Mouse (Mus musculus): ENCODE data around the gene Arr3. TPM values are rescaled to one million over a fixed set of nuclear protein-coding genes. Genes with fewer than 3 reads are reported as not detected.

Arr3 gene
- total and polyA plus RNA-seq, 2 experiments from 2014 or later, result not detected

DNA sequence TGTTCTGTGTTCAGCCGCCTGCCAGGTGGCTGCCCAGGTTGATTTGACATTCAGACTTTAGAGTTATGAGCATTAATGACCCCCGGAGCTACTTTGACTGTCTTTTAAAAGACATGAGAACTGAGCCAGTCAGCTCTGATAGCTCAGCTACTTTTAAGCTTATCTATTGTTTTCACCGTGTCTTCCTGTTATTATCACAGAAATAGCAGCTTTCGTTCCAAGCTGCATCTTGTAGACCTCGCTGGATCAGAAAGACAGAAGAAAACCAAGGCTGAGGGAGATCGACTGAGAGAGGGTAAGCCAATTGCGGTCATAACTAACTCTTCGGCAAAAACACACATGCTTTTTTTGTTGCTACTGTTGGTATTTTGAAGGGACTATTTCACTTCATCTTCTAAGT is 33.2 kb downstream of the Arr3 start:
- ATAC-seq, result no peak

DNA sequence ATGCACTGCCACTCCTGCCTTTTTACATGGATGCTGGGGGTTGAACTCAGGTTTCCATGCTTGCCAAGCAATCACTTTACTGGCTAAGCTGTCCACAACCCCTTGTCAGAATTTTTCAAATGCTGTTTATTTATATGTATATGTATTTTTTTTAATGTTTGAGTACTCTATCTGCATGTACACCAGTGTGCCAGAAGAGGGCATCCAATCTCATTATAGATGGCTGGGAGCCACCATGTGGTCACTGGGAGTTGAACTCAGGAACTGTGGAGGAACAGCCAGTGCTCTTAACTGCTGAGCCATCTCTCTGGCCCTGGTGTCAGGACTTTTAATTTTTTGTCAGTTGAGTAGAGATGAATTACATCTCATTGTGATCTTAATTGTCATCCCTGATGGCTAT is 47.6 kb downstream of the Arr3 start:
- no peak for TF ChIP-seq CTCF (IDR thresholded peaks at IDR 0.05; ENCODE audit: low read depth)
- ATAC-seq (no peak), DNase-seq (ENCODE audit: low spot score) (no peak)

More for the DNA sequence above, 33.2 kb downstream of the Arr3 start:
- Histone ChIP-seq H3K36me3 (ENCODE audit: insufficient read depth, low read length) (no peaks in the 10 kb centered on the region), H3K4me1 (ENCODE audit: insufficient read depth, low read length) (no peaks in the 10 kb centered on the region), H3K27me3 (ENCODE audit: insufficient read depth, low read length) (no peaks in the 10 kb centered on the region), H3K9me3 (ENCODE audit: low read length) (no peaks in the 10 kb centered on the region), H3K4me3 (ENCODE audit: low read length) (no peak overlapping the region), H3K27ac (no peak overlapping the region), H3K9ac (replicated peaks; ENCODE audit: low read length) (no peak overlapping the region), H3K4me2 (ENCODE audit: low read depth, low read length) (no peak overlapping the region)
- TF ChIP-seq CTCF (IDR thresholded peaks at IDR 0.05; ENCODE audit: low read depth), result no peak
- WGBS, result 92% methylated on average over 8 of the region's 8 CpGs
- DNase-seq (ENCODE audit: low spot score), result no peak

DNA sequence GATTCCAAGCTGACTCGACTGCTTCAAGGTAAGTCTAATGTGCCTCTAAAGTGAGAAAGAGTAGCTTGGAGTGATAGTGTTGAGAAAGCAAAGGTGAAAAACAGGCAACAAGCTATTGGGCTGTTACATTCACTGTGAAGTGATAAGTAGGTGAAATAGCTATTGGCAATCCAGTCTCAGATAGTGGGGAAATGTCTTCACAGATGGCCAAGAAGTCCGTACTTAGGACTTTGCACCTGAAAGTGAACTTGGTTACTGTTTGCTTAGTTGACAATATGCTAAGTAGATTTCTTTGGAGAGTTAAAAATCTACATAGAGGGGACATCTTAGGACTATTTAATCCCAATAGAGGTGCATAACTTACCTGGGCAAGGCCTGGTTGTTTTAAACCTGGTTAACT is 59.5 kb downstream of the Arr3 start:
- 86% methylated on average over 2 of the region's 2 CpGs for WGBS
- H3K4me3 ChIP-seq (ENCODE audit: low read length), result no peak overlapping the region
- H3K9ac ChIP-seq (replicated peaks; ENCODE audit: low read length), result no peak overlapping the region
- H3K27me3 ChIP-seq (ENCODE audit: insufficient read depth, low read length), result no peaks in the 10 kb centered on the region
- H3K4me1 ChIP-seq (ENCODE audit: insufficient read depth, low read length), result no peaks in the 10 kb centered on the region
- no peak for DNase-seq (ENCODE audit: low spot score)
- H3K9me3 ChIP-seq (ENCODE audit: low read length), result no peaks in the 10 kb centered on the region
- ATAC-seq, result no peak
- H3K4me2 ChIP-seq (ENCODE audit: low read depth, low read length), result no peak overlapping the region
- H3K27ac ChIP-seq, result no peak overlapping the region
- no peak for TF ChIP-seq CTCF (IDR thresholded peaks at IDR 0.05; ENCODE audit: low read depth)
- H3K36me3 ChIP-seq (ENCODE audit: insufficient read depth, low read length), result no peaks in the 10 kb centered on the region

More for the DNA sequence above, 47.6 kb downstream of the Arr3 start:
- Histone ChIP-seq H3K4me1 (ENCODE audit: insufficient read depth, low read length) (no peaks in the 10 kb centered on the region), H3K9me3 (ENCODE audit: low read length) (no peaks in the 10 kb centered on the region), H3K27me3 (ENCODE audit: insufficient read depth, low read length) (no peaks in the 10 kb centered on the region), H3K4me3 (ENCODE audit: low read length) (no peak overlapping the region), H3K36me3 (ENCODE audit: insufficient read depth, low read length) (no peaks in the 10 kb centered on the region), H3K4me2 (ENCODE audit: low read depth, low read length) (no peak overlapping the region), H3K27ac (no peak overlapping the region), H3K9ac (replicated peaks; ENCODE audit: low read length) (no peak overlapping the region)

Other genes starting within 250 kb of the Arr3 start
- gene Otud6a, start 176.5 kb upstream of the Arr3 start, total RNA-seq (2014; rRNA removed), result not detected in 2 replicates
- gene Otud6a, start 176.5 kb upstream of the Arr3 start, polyA plus RNA-seq (2015; fragmentation: Nextera tagmentation; extraction: Ambion mirVana), result not detected in 2 replicates
- gene Awat2, start 162.8 kb upstream of the Arr3 start, total RNA-seq (2014; rRNA removed), result 0.26 and 0.36 TPM in 2 replicates
- 0.09 and 0.15 TPM in 2 replicates for gene Awat2, start 162.8 kb upstream of the Arr3 start, polyA plus RNA-seq (2015; fragmentation: Nextera tagmentation; extraction: Ambion mirVana)
- 32.9 and 35.2 TPM in 2 replicates for gene Igbp1, start 111.2 kb upstream of the Arr3 start, total RNA-seq (2014; rRNA removed)
- 28.8 and 30.0 TPM in 2 replicates for gene Igbp1, start 111.2 kb upstream of the Arr3 start, polyA plus RNA-seq (2015; fragmentation: Nextera tagmentation; extraction: Ambion mirVana)
- not detected in 2 replicates for gene Dgat2l6, start 80.7 kb upstream of the Arr3 start, total RNA-seq (2014; rRNA removed)
- gene Dgat2l6, start 80.7 kb upstream of the Arr3 start, polyA plus RNA-seq (2015; fragmentation: Nextera tagmentation; extraction: Ambion mirVana), result not detected in 2 replicates
- not detected in 2 replicates for gene Awat1, start 33.2 kb upstream of the Arr3 start, total RNA-seq (2014; rRNA removed)
- not detected in 2 replicates for gene Awat1, start 33.2 kb upstream of the Arr3 start, polyA plus RNA-seq (2015; fragmentation: Nextera tagmentation; extraction: Ambion mirVana)
- gene P2ry4, start 10.6 kb upstream of the Arr3 start, total RNA-seq (2014; rRNA removed), result 0.05 TPM in 1 of 2 replicates, not detected in the other
- gene P2ry4, start 10.6 kb upstream of the Arr3 start, polyA plus RNA-seq (2015; fragmentation: Nextera tagmentation; extraction: Ambion mirVana), result 0.03 TPM in 1 of 2 replicates, not detected in the other
- 5.2 and 6.4 TPM in 2 replicates for gene Kif4, start 20.2 kb downstream of the Arr3 start, total RNA-seq (2014; rRNA removed)
- gene Kif4, start 20.2 kb downstream of the Arr3 start, polyA plus RNA-seq (2015; fragmentation: Nextera tagmentation; extraction: Ambion mirVana), result 4.1 and 4.6 TPM in 2 replicates
- gene Pdzd11, start 21.1 kb downstream of the Arr3 start, total RNA-seq (2014; rRNA removed), result 29.0 and 35.5 TPM in 2 replicates
- gene Pdzd11, start 21.1 kb downstream of the Arr3 start, polyA plus RNA-seq (2015; fragmentation: Nextera tagmentation; extraction: Ambion mirVana), result 76.7 and 83.3 TPM in 2 replicates
- gene Gdpd2, start 124.4 kb downstream of the Arr3 start, total RNA-seq (2014; rRNA removed), result 31.8 and 46.5 TPM in 2 replicates
- 35.2 and 38.2 TPM in 2 replicates for gene Gdpd2, start 124.4 kb downstream of the Arr3 start, polyA plus RNA-seq (2015; fragmentation: Nextera tagmentation; extraction: Ambion mirVana)
- 35.5 and 39.9 TPM in 2 replicates for gene Dlg3, start 162.2 kb downstream of the Arr3 start, total RNA-seq (2014; rRNA removed)
- 2.9 and 3.7 TPM in 2 replicates for gene Dlg3, start 162.2 kb downstream of the Arr3 start, polyA plus RNA-seq (2015; fragmentation: Nextera tagmentation; extraction: Ambion mirVana)

All from hindbrain, postnatal 0 days (tissue).